Mouse (Mus musculus) MEL (cell line): ENCODE results near the gene Gm11077.

ENCODE experiments used
- CTCF ChIP-seq, 3 experiments: IDR thresholded peaks in 2 of 3; conservative IDR thresholded peaks in 1 of 3; 2 replicates each; pipeline ENCODE4 v1.5.1; 2011 to 2012; ENCODE audit warnings: low read length in 3 of 3, low read depth in 2 of 3, mild to moderate bottlenecking in 2 of 3, improper control_type of control experiment in 1 of 3, inconsistent platforms in 1 of 3, mixed read lengths in 1 of 3, moderate library complexity in 1 of 3; ENCODE audit not compliant: control insufficient read depth in 1 of 3, insufficient read depth in 1 of 3, poor library complexity in 1 of 3, severe bottlenecking in 1 of 3
- E2F4 ChIP-seq: IDR thresholded peaks from 2 replicates; pipeline ENCODE4 v1.6.1; 2011; ENCODE audit warnings: low read depth, low read length, improper control_type of control experiment, borderline replicate concordance
- EP300 ChIP-seq, 2 experiments: IDR thresholded peaks; 2 replicates each; pipeline ENCODE4 v1.6.1; 2011; ENCODE audit warnings: improper control_type of control experiment in 2 of 2, low read length in 2 of 2, low read depth in 1 of 2, mild to moderate bottlenecking in 1 of 2
- ETS1 ChIP-seq: IDR thresholded peaks from 2 replicates; pipeline ENCODE4 v1.6.1; 2012; ENCODE audit warnings: low read depth, mild to moderate bottlenecking, inconsistent platforms, low read length, improper control_type of control experiment, moderate library complexity
- JUND ChIP-seq: IDR thresholded peaks from 2 replicates; pipeline ENCODE4 v1.6.1; 2011; ENCODE audit warnings: low read depth, mild to moderate bottlenecking, improper control_type of control experiment, low read length
- MAX ChIP-seq: IDR thresholded peaks from 2 replicates; pipeline ENCODE4 v1.6.1; 2011; ENCODE audit warnings: low read length, improper control_type of control experiment
- MEF2A ChIP-seq: IDR thresholded peaks from 2 replicates; pipeline ENCODE4 v1.6.1; 2014; ENCODE audit warnings: low read depth, mild to moderate bottlenecking, inconsistent platforms, low read length, improper control_type of control experiment; ENCODE audit not compliant: poor library complexity, insufficient replicate concordance, severe bottlenecking; ENCODE audit errors: extremely low read depth
- MXI1 ChIP-seq: IDR thresholded peaks from 2 replicates; pipeline ENCODE4 v1.6.1; 2011; ENCODE audit warnings: mild to moderate bottlenecking, low read depth, low read length, improper control_type of control experiment
- POLR2A ChIP-seq, 2 experiments: IDR thresholded peaks; 2 replicates each; pipeline ENCODE4 v1.6.1; 2011 to 2012; ENCODE audit warnings: low read length in 2 of 2, mild to moderate bottlenecking in 2 of 2, control low read depth in 1 of 2, improper control_type of control experiment in 1 of 2, low read depth in 1 of 2, moderate library complexity in 1 of 2; ENCODE audit not compliant: control insufficient read depth in 1 of 2, insufficient read depth in 1 of 2, poor library complexity in 1 of 2
- USF2 ChIP-seq, 2 experiments: IDR thresholded peaks; 2 replicates each; pipeline ENCODE4 v1.6.1; 2011 to 2012; ENCODE audit warnings: improper control_type of control experiment in 2 of 2, low read length in 2 of 2, borderline replicate concordance in 1 of 2, inconsistent platforms in 1 of 2, low read depth in 1 of 2, mild to moderate bottlenecking in 1 of 2; ENCODE audit not compliant: insufficient read depth in 1 of 2
- ZKSCAN1 ChIP-seq: IDR thresholded peaks from 2 replicates; pipeline ENCODE4 v1.6.1; 2012; ENCODE audit warnings: low read depth, mild to moderate bottlenecking, inconsistent platforms, low read length, improper control_type of control experiment, moderate library complexity

DNA sequence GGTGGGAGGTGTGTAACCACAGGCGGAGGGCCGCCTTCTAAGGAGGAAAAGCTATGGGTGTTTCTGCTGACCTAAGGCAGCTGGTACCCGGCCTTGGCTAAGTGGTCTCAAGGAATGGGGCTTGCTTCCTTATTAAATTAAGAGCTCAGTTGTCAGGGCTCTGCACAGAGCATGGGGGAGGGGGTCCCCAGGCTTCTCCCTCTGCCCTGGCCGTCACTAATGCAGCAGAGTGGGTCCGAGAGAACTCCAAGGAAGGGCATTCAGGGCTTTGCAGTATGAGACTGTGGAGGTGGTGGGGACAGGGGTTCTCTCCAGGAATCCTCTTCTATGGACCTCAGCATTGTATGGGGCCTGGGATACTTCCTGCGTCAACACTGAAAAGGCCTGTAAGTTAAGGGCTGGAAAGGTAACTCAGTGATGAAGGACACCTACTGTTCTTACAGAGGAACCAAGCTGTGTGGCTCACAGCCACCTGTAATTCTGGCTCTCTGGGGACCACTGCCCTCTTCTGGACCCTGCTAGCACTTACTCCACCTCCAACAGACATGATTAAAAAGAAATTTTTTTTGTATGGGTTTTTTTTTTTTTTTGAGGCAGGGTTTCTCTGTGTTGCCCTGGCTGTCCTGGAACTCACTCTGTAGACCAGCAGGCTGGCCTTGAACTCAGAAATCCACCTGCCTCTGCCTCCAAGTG, 19.5 kb upstream of the Gm11077 start:
- TF ChIP-seq CTCF (IDR thresholded peaks at IDR 0.05 in 2 of 3, conservative IDR thresholded peaks at IDR 0.05 in 1 of 3; ENCODE audit: control insufficient read depth in 1 of 3, insufficient read depth in 1 of 3, low read depth in 2 of 3, low read length in 3 of 3, poor library complexity in 1 of 3, severe bottlenecking in 1 of 3) = 0 out of 6 replicates have a peak, but pooled peaks of 1 of the 3 experiments have one; percentile 1
- no peak for TF ChIP-seq USF2 (IDR thresholded peaks at IDR 0.05; ENCODE audit: borderline replicate concordance in 1 of 2, insufficient read depth in 1 of 2, low read depth in 1 of 2, low read length in 2 of 2)
- no peak for TF ChIP-seq MAX
- no peak for TF ChIP-seq ETS1
- no peak for TF ChIP-seq POLR2A (IDR thresholded peaks at IDR 0.05; ENCODE audit: control insufficient read depth in 1 of 2, insufficient read depth in 1 of 2, low read depth in 1 of 2, low read length in 2 of 2, poor library complexity in 1 of 2)
- no peak for TF ChIP-seq EP300 (IDR thresholded peaks at IDR 0.05; ENCODE audit: low read depth in 1 of 2, low read length in 2 of 2)
- TF ChIP-seq MXI1 = no peak
- no peak for TF ChIP-seq ZKSCAN1
- no peak for TF ChIP-seq JUND
- no peak for TF ChIP-seq E2F4
- TF ChIP-seq MEF2A = no peak
